Mouse (Mus musculus): ENCODE measurements around the gene Dhrs9.

DNA sequence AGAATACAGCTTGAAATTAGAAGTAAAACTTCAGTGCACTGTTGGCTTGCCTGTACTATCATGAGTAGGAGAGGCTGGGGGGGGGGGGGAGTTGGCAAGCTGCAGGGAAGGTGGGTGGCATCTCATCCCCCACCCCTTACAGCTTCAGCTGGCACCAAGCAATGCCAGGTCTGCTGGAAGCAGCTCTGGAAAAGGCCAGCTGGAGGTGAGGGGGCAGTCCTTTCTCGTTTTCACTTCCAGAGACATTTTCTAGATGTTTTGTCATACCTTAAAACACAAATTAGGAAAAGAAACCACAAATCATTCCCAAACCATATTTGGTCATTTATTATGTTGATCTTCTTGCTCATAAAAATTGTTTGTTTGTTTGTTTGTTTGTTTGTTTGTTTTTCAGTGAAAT is 444 bp upstream of the Dhrs9 start:
- TF ChIP-seq CTCF (IDR thresholded peaks at IDR 0.05; ENCODE audit: extremely low read depth, insufficient read depth, insufficient read length, insufficient replicate concordance), result no peak
- no peak for TF ChIP-seq POLR2A (IDR thresholded peaks at IDR 0.05; ENCODE audit: low read depth, low read length)
